ENCODE assay signal across 24 mouse cellular contexts in the genomic region with DNA sequence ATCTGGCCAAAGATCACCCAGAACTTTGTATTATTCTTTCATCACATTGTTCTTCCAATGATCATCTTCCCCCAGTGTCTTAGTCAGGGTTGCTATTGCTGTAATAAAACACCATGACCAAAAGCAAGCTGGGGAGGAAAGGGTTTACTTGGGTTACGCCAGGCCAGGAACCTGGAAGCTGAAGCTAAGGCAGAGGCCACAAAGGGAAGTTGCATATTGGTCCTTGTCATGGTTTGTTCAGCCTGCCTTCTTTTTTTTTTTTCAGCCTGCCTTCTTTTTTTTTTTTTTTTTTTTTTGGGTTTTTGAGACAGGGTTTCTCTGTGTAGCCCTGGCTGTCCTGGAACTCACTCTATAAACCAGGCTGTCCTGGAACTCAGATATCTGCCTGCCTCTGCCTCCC.
"Had no signal": no experiment of that assay in that cellular context is flagged by ENCODE, and none has a peak within 500 bp of the region (broad histone marks: within the 10 kb centered on the region; RNA-seq: fewer than 3 reads in every experiment).

No protein-coding gene starts in this region.

- H3K27ac ChIP-seq: kidney, embryonic 15.5 days; limb, embryonic 10.5 days; limb, embryonic 13.5 days; liver, embryonic 12.5 days; liver, embryonic 15.5 days; lung, embryonic 15.5 days; midbrain, embryonic 10.5 days; midbrain, embryonic 13.5 days; neural tube, embryonic 13.5 days; stomach, embryonic 15.5 days had no signal

- H3K4me3 ChIP-seq: kidney, embryonic 15.5 days; limb, embryonic 10.5 days; limb, embryonic 13.5 days; liver, embryonic 12.5 days; liver, embryonic 15.5 days; lung, embryonic 15.5 days; megakaryocyte, embryonic 14.5 days; midbrain, embryonic 10.5 days; midbrain, embryonic 13.5 days; myocyte; neural tube, embryonic 13.5 days; stomach, embryonic 15.5 days had no signal

- H3K9me3 ChIP-seq: kidney, embryonic 15.5 days; limb, embryonic 10.5 days; limb, embryonic 13.5 days; liver, embryonic 12.5 days; liver, embryonic 15.5 days; lung, embryonic 15.5 days; megakaryocyte, embryonic 14.5 days; midbrain, embryonic 10.5 days; midbrain, embryonic 13.5 days; neural tube, embryonic 13.5 days; stomach, embryonic 15.5 days had no signal

- H3K27me3 ChIP-seq: kidney, embryonic 15.5 days; limb, embryonic 13.5 days; lung, embryonic 15.5 days; megakaryocyte, embryonic 14.5 days; midbrain, embryonic 13.5 days; neural tube, embryonic 13.5 days; stomach, embryonic 15.5 days had no signal

- H3K9ac ChIP-seq: kidney, embryonic 15.5 days; limb, embryonic 13.5 days; liver, embryonic 12.5 days; liver, embryonic 15.5 days; lung, embryonic 15.5 days; midbrain, embryonic 13.5 days; neural tube, embryonic 13.5 days; stomach, embryonic 15.5 days had no signal

- DNase-seq: kidney, adult 11 months; kidney, adult 8-10 months; kidney, postnatal 10 days; kidney, postnatal 4 days; layer of hippocampus, adult 9-11 months; liver; lung, adult 18-20 months; right cerebral cortex, adult 18-20 months; right cerebral cortex, postnatal 25 days; spleen, adult 18-20 months; thymus, postnatal 25 days had no signal

- ATAC-seq: liver, embryonic 12.5 days; midbrain, embryonic 13.5 days; midbrain, embryonic 16.5 days had no signal

- H3K4me2 ChIP-seq: kidney, embryonic 15.5 days; limb, embryonic 13.5 days; liver, embryonic 12.5 days; liver, embryonic 15.5 days; lung, embryonic 15.5 days; midbrain, embryonic 13.5 days; neural tube, embryonic 13.5 days; stomach, embryonic 15.5 days had no signal

- H3K36me3 ChIP-seq: kidney, embryonic 15.5 days; limb, embryonic 10.5 days; limb, embryonic 13.5 days; liver, embryonic 12.5 days; liver, embryonic 15.5 days; lung, embryonic 15.5 days; midbrain, embryonic 10.5 days; midbrain, embryonic 13.5 days; neural tube, embryonic 13.5 days; stomach, embryonic 15.5 days had no signal
